Mouse (Mus musculus): Measurements from ENCODE around the gene Itprip. TPM values are rescaled to one million over a fixed set of nuclear protein-coding genes. Genes with fewer than 3 reads are reported as not detected.

The Itprip gene
- polyA plus RNA-seq (2012; rRNA removed; ENCODE audit: low replicate concordance) = 8.3 and 11.6 TPM in 2 replicates

GRCm38 (mm10) chr19:47919126-47919965, at the start of gene Itprip, which contains the start of gene Cfap43:
Gene Itprip (minus strand): TSS chr19:47919299.
Gene Cfap43 (minus strand): TSS chr19:47919287.

GRCm38 (mm10) chr19:47937443-47938406, 18.6 kb upstream of the Itprip start, which contains the start of gene Cfap58:
Gene Cfap58 (plus strand): TSS chr19:47937675.

GRCm38 (mm10) chr19:47865353-47865947, 53.6 kb downstream of the Itprip start, which contains the start of gene Gsto2:
Gene Gsto2 (plus strand): TSS chr19:47865534.

GRCm38 (mm10) chr19:47854796-47855783, 64.0 kb downstream of the Itprip start, which contains the start of gene Gsto1:
Gene Gsto1 (plus strand): TSS chr19:47854970.

Other genes starting within 250 kb of the Itprip start
- 20.2 and 34.7 TPM in 2 replicates for gene Col17a1, start 227.2 kb downstream of the Itprip start, polyA plus RNA-seq (2012; rRNA removed; ENCODE audit: low replicate concordance)
- 52.8 and 62.7 TPM in 2 replicates for gene Sfr1, start 187.6 kb downstream of the Itprip start, polyA plus RNA-seq (2012; rRNA removed; ENCODE audit: low replicate concordance)
- 59.6 and 60.6 TPM in 2 replicates for gene Gsto1, start 64.3 kb downstream of the Itprip start, polyA plus RNA-seq (2012; rRNA removed; ENCODE audit: low replicate concordance)
- 1.3 and 3.0 TPM in 2 replicates for gene Gsto2, start 53.8 kb downstream of the Itprip start, polyA plus RNA-seq (2012; rRNA removed; ENCODE audit: low replicate concordance)
- gene Cfap43, start within 50 bp of the Itprip start, polyA plus RNA-seq (2012; rRNA removed; ENCODE audit: low replicate concordance) = 0.04 TPM in 1 of 2 replicates, not detected in the other
- gene Cfap58, start 18.4 kb upstream of the Itprip start, polyA plus RNA-seq (2012; rRNA removed; ENCODE audit: low replicate concordance) = not detected in 2 replicates